Mouse (Mus musculus) kidney, adult 2 months (tissue): ENCODE data around the gene Wrap53.

Experiments
- CTCF ChIP-seq: fragments of 200-500 bp; conservative IDR thresholded peaks from 2 replicates; pipeline ENCODE4 v1.5.1; 2011; ENCODE audit warnings: low read depth, mild to moderate bottlenecking, control low read depth, low read length, moderate library complexity, mixed read lengths; ENCODE audit not compliant: insufficient read depth, insufficient read length
- POLR2A ChIP-seq: fragments of 200-500 bp; IDR thresholded peaks from one replicate; pipeline ENCODE4 v1.6.1; 2011; ENCODE audit warnings: low read depth, low read length, control low read depth

DNA sequence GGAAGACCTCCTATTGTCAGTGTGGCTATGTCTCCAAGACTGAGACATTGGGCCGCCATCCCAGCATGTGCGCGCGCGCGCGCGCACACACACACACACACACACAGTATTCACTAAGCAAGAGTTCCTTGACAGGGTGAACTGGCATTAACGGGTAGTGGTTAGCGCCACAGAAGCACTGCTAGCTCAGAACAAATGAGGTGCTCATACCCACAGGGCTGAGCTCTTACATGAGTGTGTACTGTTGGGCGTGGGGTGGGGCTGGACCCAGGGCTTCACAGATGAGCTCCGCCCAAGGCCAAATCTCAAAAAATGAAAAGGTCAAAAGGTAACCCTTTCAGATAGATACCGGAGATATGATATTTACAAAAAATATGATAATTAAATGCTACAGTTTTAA is 4.9 kb upstream of the Wrap53 start:
- TF ChIP-seq POLR2A (no peak), CTCF (no peak)
